Mouse (Mus musculus): Measurements from ENCODE around the gene Rgl1. TPM values are rescaled to one million over a fixed set of nuclear protein-coding genes. Genes with fewer than 3 reads are reported as not detected.

Rgl1 gene
- polyA plus RNA-seq, 1 experiment = 7.6 TPM

- Histone ChIP-seq H3K79me3 (ENCODE audit: low read depth) (no peaks in the 10 kb centered on the region), H3K27me3 (ENCODE audit: control insufficient read depth, insufficient read depth, insufficient read length) (no peaks in the 10 kb centered on the region), H3ac (ENCODE audit: control insufficient read depth, insufficient read length, low read depth) (no peak overlapping the region), H3K36me3 (ENCODE audit: control insufficient read depth, insufficient read depth) (no peaks in the 10 kb centered on the region), H3K4me3 (ENCODE audit: insufficient read depth, poor library complexity, severe bottlenecking) (no peak overlapping the region), H3K79me2 (ENCODE audit: control insufficient read depth, insufficient read depth) (no peaks in the 10 kb centered on the region)
- TF ChIP-seq MYOG (IDR thresholded peaks at IDR 0.05; ENCODE audit: control insufficient read depth, extremely low read depth, insufficient read length) (no peak), CEBPB (IDR thresholded peaks at IDR 0.05; ENCODE audit: low read depth) (no peak), FOSL1 (IDR thresholded peaks at IDR 0.05; ENCODE audit: insufficient read depth, low read length, poor library complexity, severe bottlenecking) (no peak), USF1 (IDR thresholded peaks at IDR 0.05; ENCODE audit: low read depth) (no peak), MAX (IDR thresholded peaks at IDR 0.05) (no peak), MYOD1 (IDR thresholded peaks at IDR 0.05; ENCODE audit: control insufficient read depth, insufficient read length, low read depth) (no peak), CTCF (IDR thresholded peaks at IDR 0.05; ENCODE audit: control insufficient read depth, insufficient read depth, insufficient read length) (no peak)
These were observed 195.5 kb downstream of the Rgl1 start for GRCm38 (mm10) chr1:152570681-152571080.

GRCm38 (mm10) chr1:152563282-152563681, 202.9 kb downstream of the Rgl1 start:
- no peak for TF ChIP-seq MYOG (IDR thresholded peaks at IDR 0.05; ENCODE audit: control insufficient read depth, extremely low read depth, insufficient read length)
- no peak for TF ChIP-seq MAX (IDR thresholded peaks at IDR 0.05)
- TF ChIP-seq MYOD1 (IDR thresholded peaks at IDR 0.05; ENCODE audit: control insufficient read depth, insufficient read length, low read depth) = no peak
- no peak for TF ChIP-seq CEBPB (IDR thresholded peaks at IDR 0.05; ENCODE audit: low read depth)
- no peak for TF ChIP-seq USF1 (IDR thresholded peaks at IDR 0.05; ENCODE audit: low read depth)
- TF ChIP-seq CTCF (IDR thresholded peaks at IDR 0.05; ENCODE audit: control insufficient read depth, insufficient read depth, insufficient read length) = no peak
- TF ChIP-seq FOSL1 (IDR thresholded peaks at IDR 0.05; ENCODE audit: insufficient read depth, low read length, poor library complexity, severe bottlenecking) = no peak
- no peaks in the 10 kb centered on the region for H3K79me2 ChIP-seq (ENCODE audit: control insufficient read depth, insufficient read depth)
- H3K4me3 ChIP-seq (ENCODE audit: insufficient read depth, poor library complexity, severe bottlenecking) = no peak overlapping the region
- no peaks in the 10 kb centered on the region for H3K79me3 ChIP-seq (ENCODE audit: low read depth)
- H3K27me3 ChIP-seq (ENCODE audit: control insufficient read depth, insufficient read depth, insufficient read length) = no peaks in the 10 kb centered on the region
- H3K36me3 ChIP-seq (ENCODE audit: control insufficient read depth, insufficient read depth) = no peaks in the 10 kb centered on the region
- H3ac ChIP-seq (ENCODE audit: control insufficient read depth, insufficient read length, low read depth) = no peak overlapping the region

GRCm38 (mm10) chr1:152562877-152563276, 203.3 kb downstream of the Rgl1 start:
- Histone ChIP-seq H3ac (ENCODE audit: control insufficient read depth, insufficient read length, low read depth) (no peak overlapping the region), H3K27me3 (ENCODE audit: control insufficient read depth, insufficient read depth, insufficient read length) (no peaks in the 10 kb centered on the region), H3K4me3 (ENCODE audit: insufficient read depth, poor library complexity, severe bottlenecking) (no peak overlapping the region), H3K79me3 (ENCODE audit: low read depth) (no peaks in the 10 kb centered on the region), H3K79me2 (ENCODE audit: control insufficient read depth, insufficient read depth) (no peaks in the 10 kb centered on the region), H3K36me3 (ENCODE audit: control insufficient read depth, insufficient read depth) (no peaks in the 10 kb centered on the region)
- no peak for TF ChIP-seq MYOD1 (IDR thresholded peaks at IDR 0.05; ENCODE audit: control insufficient read depth, insufficient read length, low read depth)
- TF ChIP-seq MYOG (IDR thresholded peaks at IDR 0.05; ENCODE audit: control insufficient read depth, extremely low read depth, insufficient read length) = no peak
- no peak for TF ChIP-seq CTCF (IDR thresholded peaks at IDR 0.05; ENCODE audit: control insufficient read depth, insufficient read depth, insufficient read length)
- TF ChIP-seq FOSL1 (IDR thresholded peaks at IDR 0.05; ENCODE audit: insufficient read depth, low read length, poor library complexity, severe bottlenecking) = no peak

- Histone ChIP-seq H3K4me3 (ENCODE audit: insufficient read depth, poor library complexity, severe bottlenecking) (no peak overlapping the region), H3K79me2 (ENCODE audit: control insufficient read depth, insufficient read depth) (no peaks in the 10 kb centered on the region), H3ac (ENCODE audit: control insufficient read depth, insufficient read length, low read depth) (no peak overlapping the region), H3K27me3 (ENCODE audit: control insufficient read depth, insufficient read depth, insufficient read length) (no peaks in the 10 kb centered on the region), H3K36me3 (ENCODE audit: control insufficient read depth, insufficient read depth) (no peaks in the 10 kb centered on the region), H3K79me3 (ENCODE audit: low read depth) (no peaks in the 10 kb centered on the region)
- no peak for TF ChIP-seq MYOD1 (IDR thresholded peaks at IDR 0.05; ENCODE audit: control insufficient read depth, insufficient read length, low read depth)
These were observed 205.7 kb downstream of the Rgl1 start for GRCm38 (mm10) chr1:152560477-152560876.

GRCm38 (mm10) chr1:152556576-152557281, 209.4 kb downstream of the Rgl1 start:
- no peak overlapping the region for H3ac ChIP-seq (ENCODE audit: control insufficient read depth, insufficient read length, low read depth)
- H3K79me3 ChIP-seq (ENCODE audit: low read depth) = no peaks in the 10 kb centered on the region
- no peaks in the 10 kb centered on the region for H3K36me3 ChIP-seq (ENCODE audit: control insufficient read depth, insufficient read depth)
- H3K27me3 ChIP-seq (ENCODE audit: control insufficient read depth, insufficient read depth, insufficient read length) = no peaks in the 10 kb centered on the region
- H3K4me3 ChIP-seq (ENCODE audit: insufficient read depth, poor library complexity, severe bottlenecking) = no peak overlapping the region
- no peak for TF ChIP-seq MAX (IDR thresholded peaks at IDR 0.05)
- TF ChIP-seq MYOD1 (IDR thresholded peaks at IDR 0.05; ENCODE audit: control insufficient read depth, insufficient read length, low read depth) = no peak
- no peak for TF ChIP-seq CTCF (IDR thresholded peaks at IDR 0.05; ENCODE audit: control insufficient read depth, insufficient read depth, insufficient read length)
- TF ChIP-seq MYOG (IDR thresholded peaks at IDR 0.05; ENCODE audit: control insufficient read depth, extremely low read depth, insufficient read length) = no peak
- no peak for TF ChIP-seq USF1 (IDR thresholded peaks at IDR 0.05; ENCODE audit: low read depth)
- TF ChIP-seq FOSL1 (IDR thresholded peaks at IDR 0.05; ENCODE audit: insufficient read depth, low read length, poor library complexity, severe bottlenecking) = no peak
- no peak for TF ChIP-seq CEBPB (IDR thresholded peaks at IDR 0.05; ENCODE audit: low read depth)
- H3K79me2 ChIP-seq (ENCODE audit: control insufficient read depth, insufficient read depth) = no peaks in the 10 kb centered on the region

GRCm38 (mm10) chr1:152555944-152556573, 210.1 kb downstream of the Rgl1 start:
- Histone ChIP-seq H3K36me3 (ENCODE audit: control insufficient read depth, insufficient read depth) (no peaks in the 10 kb centered on the region), H3K4me3 (ENCODE audit: insufficient read depth, poor library complexity, severe bottlenecking) (no peak overlapping the region), H3K27me3 (ENCODE audit: control insufficient read depth, insufficient read depth, insufficient read length) (no peaks in the 10 kb centered on the region), H3K79me3 (ENCODE audit: low read depth) (no peaks in the 10 kb centered on the region), H3ac (ENCODE audit: control insufficient read depth, insufficient read length, low read depth) (no peak overlapping the region), H3K79me2 (ENCODE audit: control insufficient read depth, insufficient read depth) (no peaks in the 10 kb centered on the region)
- TF ChIP-seq MYOD1 (IDR thresholded peaks at IDR 0.05; ENCODE audit: control insufficient read depth, insufficient read length, low read depth) = peak; percentile 77
- peak; percentile 84 for TF ChIP-seq CEBPB (IDR thresholded peaks at IDR 0.05; ENCODE audit: low read depth)
- TF ChIP-seq FOSL1 (IDR thresholded peaks at IDR 0.05; ENCODE audit: insufficient read depth, low read length, poor library complexity, severe bottlenecking) = no peak
